Mouse (Mus musculus) ES-Bruce4 (cell line): ENCODE data around the gene Plcb1.

Source experiments
- CTCF ChIP-seq: IDR thresholded peaks from one replicate; pipeline ENCODE4 v1.8.1; 2011; ENCODE audit warnings: low read depth, low read length
- EP300 ChIP-seq: IDR thresholded peaks from 2 replicates; pipeline ENCODE4 v1.6.1; 2011; ENCODE audit warnings: low read depth, low read length; ENCODE audit not compliant: insufficient read depth
- POLR2A ChIP-seq: IDR thresholded peaks from one replicate; pipeline ENCODE4 v1.8.1; 2011; ENCODE audit warnings: low read length; ENCODE audit not compliant: insufficient read depth

DNA sequence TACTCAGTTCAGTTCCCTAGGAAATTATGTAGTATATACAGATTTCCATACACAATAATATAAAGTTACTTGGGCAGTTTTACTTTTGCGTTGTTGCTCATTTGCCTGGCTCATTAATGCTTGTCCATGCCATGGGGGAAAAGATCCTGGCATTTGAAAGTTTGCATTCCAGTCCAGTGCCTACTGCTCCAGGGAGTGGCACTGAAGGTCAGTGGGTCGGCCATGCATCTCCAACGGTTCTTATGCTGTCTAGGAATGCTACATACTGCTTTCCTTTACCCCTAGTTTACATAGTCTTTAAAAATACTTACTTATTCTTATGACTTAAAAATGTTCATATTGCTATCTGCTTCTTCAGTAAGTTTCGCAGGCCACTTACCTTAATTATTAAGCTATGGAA lies 156.2 kb downstream of the Plcb1 start:
- TF ChIP-seq EP300 (no peak), CTCF (no peak), POLR2A (no peak)
